Mouse (Mus musculus) hindbrain, embryonic 13.5 days (tissue): Measurements from ENCODE around the gene Mlf2. TPM values are rescaled to one million over a fixed set of nuclear protein-coding genes. Genes with fewer than 3 reads are reported as not detected.

Experiments
- ATAC-seq: fragments of 200-750 bp; cut with Nextera tagmentation; 2 replicates; pipeline ENCODE4 v1.8.0; 2017; ENCODE audit warnings: moderate TSS enrichment; ENCODE audit not compliant: low FRiP score
- H3K27ac ChIP-seq: fragments of 300-500 bp; sonication (generic); 2 replicates; pipeline ENCODE4 v1.5.1; 2015; ENCODE audit warnings: inconsistent platforms, mild to moderate bottlenecking, moderate library complexity
- H3K27me3 ChIP-seq: fragments of 300-500 bp; sonication (generic); 2 replicates; pipeline ENCODE4 v1.6.1; 2015; ENCODE audit warnings: mild to moderate bottlenecking, inconsistent platforms
- H3K36me3 ChIP-seq: fragments of 300-500 bp; sonication (generic); 2 replicates; pipeline ENCODE4 v1.6.1; 2015; ENCODE audit warnings: mild to moderate bottlenecking, inconsistent platforms
- H3K4me1 ChIP-seq: fragments of 300-500 bp; sonication (generic); replicated peaks from 2 replicates; pipeline ENCODE4 v1.6.1; 2015; ENCODE audit warnings: inconsistent platforms
- H3K4me2 ChIP-seq: fragments of 300-500 bp; sonication (generic); 2 replicates; pipeline ENCODE4 v1.6.1; 2015; ENCODE audit warnings: inconsistent platforms, mild to moderate bottlenecking, moderate library complexity
- H3K4me3 ChIP-seq: fragments of 300-500 bp; sonication (generic); 2 replicates; pipeline ENCODE4 v1.5.1; 2015; ENCODE audit warnings: mild to moderate bottlenecking, inconsistent platforms
- H3K9ac ChIP-seq: fragments of 300-500 bp; sonication (generic); 2 replicates; pipeline ENCODE4 v1.6.1; 2015; ENCODE audit warnings: mild to moderate bottlenecking, inconsistent platforms
- H3K9me3 ChIP-seq: fragments of 300-500 bp; sonication (generic); 2 replicates; pipeline ENCODE4 v1.6.1; 2016; ENCODE audit warnings: inconsistent platforms
- WGBS: fragments of 180-500 bp; shearing (Covaris S2); methylation state at CpG from one replicate; pipeline ENCODE4 v1.1.7; 2015; 5-methylcytosine and 5-hydroxymethylcytosine counted together
- polyA plus RNA-seq: library from polyadenylated mRNA; unstranded; fragments of >200 nt; fragmentation: Nextera tagmentation; extraction: Ambion mirVana; gene quantifications from 2 replicates; pipeline ENCODE4 v1.2.1, GENCODE M21; 2015

The Mlf2 gene
- polyA plus RNA-seq, 1 experiment from 2014 or later: 505 TPM

GRCm38 (mm10) chr6:124900801-124901480 is 30.2 kb upstream of the Mlf2 start:
- no peak for ATAC-seq
- Histone ChIP-seq H3K36me3 (no peaks in the 10 kb centered on the region), H3K4me3 (no peak overlapping the region), H3K27me3 (no peaks in the 10 kb centered on the region), H3K4me2 (no peak overlapping the region), H3K9ac (no peak overlapping the region), H3K4me1 (peaks cover 34% of the 10 kb centered on the region), H3K9me3 (no peaks in the 10 kb centered on the region), H3K27ac (0 out of 2 replicates have a peak overlapping the region, but pooled peaks have one; percentile 35)
- WGBS: 48% methylated on average over 10 of the region's 10 CpGs

- no peak overlapping the region for H3K4me2 ChIP-seq
- H3K9me3 ChIP-seq: no peaks in the 10 kb centered on the region
- no peak for ATAC-seq
- no peaks in the 10 kb centered on the region for H3K27me3 ChIP-seq
- H3K9ac ChIP-seq: no peak overlapping the region
- H3K27ac ChIP-seq: no peak overlapping the region
- H3K36me3 ChIP-seq: no peaks in the 10 kb centered on the region
- no peak overlapping the region for H3K4me3 ChIP-seq
- peaks cover 34% of the 10 kb centered on the region for H3K4me1 ChIP-seq
Measured at GRCm38 (mm10) chr6:124901851-124902250, 29.3 kb upstream of the Mlf2 start.

- WGBS: 0% methylated on average over 23 of the region's 23 CpGs
- Histone ChIP-seq H3K9ac (peak overlapping the region; percentile 76), H3K9me3 (no peaks in the 10 kb centered on the region), H3K4me2 (peak overlapping the region; percentile 65), H3K36me3 (peaks cover 5% of the 10 kb centered on the region; the same call in 1 of the 2 replicates), H3K4me3 (peak overlapping the region; percentile 39), H3K27ac (peak overlapping the region; percentile 99), H3K4me1 (peaks cover 34% of the 10 kb centered on the region), H3K27me3 (peaks cover 1% of the 10 kb centered on the region; the same call in 1 of the 2 replicates)
- ATAC-seq: peak; percentile 90
Measured at GRCm38 (mm10) chr6:124903580-124904151, 27.5 kb upstream of the Mlf2 start.

- Histone ChIP-seq H3K9ac (peak overlapping the region; percentile 76), H3K27me3 (peaks cover 6% of the 10 kb centered on the region; the same call in 1 of the 2 replicates), H3K4me1 (peaks cover 37% of the 10 kb centered on the region), H3K4me3 (peak overlapping the region; percentile 39), H3K9me3 (no peaks in the 10 kb centered on the region), H3K36me3 (peaks cover 5% of the 10 kb centered on the region; the same call in 1 of the 2 replicates), H3K4me2 (peak overlapping the region; percentile 65), H3K27ac (peak overlapping the region; percentile 99)
- ATAC-seq: peak; percentile 74
- WGBS: 7% methylated on average over 24 of the region's 24 CpGs
Measured at GRCm38 (mm10) chr6:124904161-124904981, 26.8 kb upstream of the Mlf2 start.

GRCm38 (mm10) chr6:124904991-124905860 is 26.0 kb upstream of the Mlf2 start:
- Histone ChIP-seq H3K9me3 (no peaks in the 10 kb centered on the region), H3K4me1 (peaks cover 43% of the 10 kb centered on the region), H3K4me2 (peak overlapping the region; percentile 65), H3K27me3 (peaks cover 11% of the 10 kb centered on the region; the same call in 1 of the 2 replicates), H3K4me3 (peak overlapping the region; percentile 39), H3K36me3 (peaks cover 5% of the 10 kb centered on the region; the same call in 1 of the 2 replicates), H3K27ac (peak overlapping the region; percentile 99), H3K9ac (peak overlapping the region; percentile 76)
- WGBS: 31% methylated on average over 16 of the region's 16 CpGs
- ATAC-seq: no peak

GRCm38 (mm10) chr6:124907767-124908166 is 23.4 kb upstream of the Mlf2 start:
- H3K9me3 ChIP-seq: no peaks in the 10 kb centered on the region
- ATAC-seq: no peak
- WGBS: 95% methylated on average over 1 of the region's 1 CpGs
- no peak overlapping the region for H3K4me2 ChIP-seq
- H3K9ac ChIP-seq: no peak overlapping the region
- H3K36me3 ChIP-seq: peaks cover 10% of the 10 kb centered on the region
- H3K27ac ChIP-seq: no peak overlapping the region
- H3K4me3 ChIP-seq: no peak overlapping the region
- H3K27me3 ChIP-seq: peaks cover 11% of the 10 kb centered on the region; the same call in 1 of the 2 replicates
- peaks cover 47% of the 10 kb centered on the region for H3K4me1 ChIP-seq

GRCm38 (mm10) chr6:124910032-124910431 is 21.2 kb upstream of the Mlf2 start:
- ATAC-seq: 0 out of 2 replicates have a peak, but pooled peaks have one; percentile 14
- Histone ChIP-seq H3K9me3 (no peaks in the 10 kb centered on the region), H3K4me1 (peaks cover 55% of the 10 kb centered on the region), H3K4me3 (peak overlapping the region; percentile 11; the same call in 1 of the 2 replicates), H3K9ac (peak overlapping the region; percentile 61), H3K27me3 (peaks cover 11% of the 10 kb centered on the region; the same call in 1 of the 2 replicates), H3K27ac (0 out of 2 replicates have a peak overlapping the region, but pooled peaks have one; percentile 6), H3K4me2 (peak overlapping the region; percentile 39), H3K36me3 (peaks cover 33% of the 10 kb centered on the region)
- 3% methylated on average over 32 of the region's 32 CpGs for WGBS

- 22% methylated on average over 13 of the region's 13 CpGs for WGBS
- Histone ChIP-seq H3K36me3 (peaks cover 33% of the 10 kb centered on the region), H3K4me2 (0 out of 2 replicates have a peak within 1 kb of the TSS, but pooled peaks have one; percentile 2), H3K9ac (0 out of 2 replicates have a peak within 1 kb of the TSS, but pooled peaks have one; percentile 61), H3K4me1 (peaks cover 61% of the 10 kb centered on the region), H3K27me3 (peaks cover 11% of the 10 kb centered on the region; the same call in 1 of the 2 replicates), H3K27ac (peak within 1 kb of the TSS; percentile 100), H3K9me3 (no peaks in the 10 kb centered on the region), H3K4me3 (no peak within 1 kb of the TSS)
- no peak for ATAC-seq
Measured at GRCm38 (mm10) chr6:124911533-124912218, 19.5 kb upstream of the Mlf2 start, which contains the start of gene Lag3. TSS of gene Lag3 (minus strand) at chr6:124911705.

GRCm38 (mm10) chr6:124913214-124913613 is 18.0 kb upstream of the Mlf2 start:
- Histone ChIP-seq H3K4me2 (0 out of 2 replicates have a peak overlapping the region, but pooled peaks have one; percentile 100), H3K9me3 (no peaks in the 10 kb centered on the region), H3K27me3 (peaks cover 11% of the 10 kb centered on the region; the same call in 1 of the 2 replicates), H3K4me3 (no peak overlapping the region), H3K4me1 (peaks cover 62% of the 10 kb centered on the region), H3K27ac (peak overlapping the region; percentile 100), H3K9ac (peak overlapping the region; percentile 100; the same call in 1 of the 2 replicates), H3K36me3 (peaks cover 29% of the 10 kb centered on the region)
- no peak for ATAC-seq
- WGBS: 72% methylated on average over 6 of the region's 6 CpGs

GRCm38 (mm10) chr6:124913721-124914285 is 17.4 kb upstream of the Mlf2 start:
- ATAC-seq: no peak
- Histone ChIP-seq H3K9me3 (no peaks in the 10 kb centered on the region), H3K27me3 (peaks cover 9% of the 10 kb centered on the region; the same call in 1 of the 2 replicates), H3K4me3 (no peak overlapping the region; the same call in 1 of the 2 replicates), H3K27ac (peak overlapping the region; percentile 100), H3K4me1 (peaks cover 68% of the 10 kb centered on the region), H3K9ac (peak overlapping the region; percentile 100), H3K4me2 (peak overlapping the region; percentile 100), H3K36me3 (peaks cover 27% of the 10 kb centered on the region)
- WGBS: 49% methylated on average over 14 of the region's 14 CpGs
